Mouse (Mus musculus): ENCODE results near the gene Mybph. TPM values are rescaled to one million over a fixed set of nuclear protein-coding genes. Genes with fewer than 3 reads are reported as not detected.

Mybph gene
- polyA plus RNA-seq, 1 experiment, result 0.18 TPM

DNA sequence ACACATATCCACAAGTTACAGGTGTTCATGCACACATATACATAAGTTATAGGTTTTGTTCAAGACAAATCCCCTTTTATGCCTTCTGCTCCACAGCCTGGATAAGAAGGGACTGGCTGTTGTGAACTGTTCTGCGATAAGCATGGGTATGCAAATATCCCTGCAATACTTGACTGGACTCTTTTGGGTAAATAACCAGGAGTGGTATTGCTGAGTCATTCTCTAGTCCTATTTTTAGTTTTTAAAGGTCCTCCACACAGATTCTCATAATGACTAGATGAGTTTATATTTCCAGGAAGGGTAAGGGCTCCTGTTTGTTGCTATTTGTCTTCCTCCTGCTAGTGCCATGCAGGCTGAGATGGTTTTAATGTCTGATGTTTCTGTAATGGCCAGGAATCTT lies 27.9 kb downstream of the Mybph start:
- H3K27ac ChIP-seq (ENCODE audit: insufficient read depth, low read length), result no peak overlapping the region
- WGBS, result 55% methylated on average over 1 of the region's 1 CpGs
- DNase-seq, result no peak
- no peak overlapping the region for H3K4me3 ChIP-seq (replicated peaks; ENCODE audit: insufficient read depth, low read depth, low read length)
- no peaks in the 10 kb centered on the region for H3K27me3 ChIP-seq (ENCODE audit: control insufficient read depth, insufficient read depth, low read length)
- TF ChIP-seq POLR2A (IDR thresholded peaks at IDR 0.05; ENCODE audit: borderline replicate concordance, insufficient read depth, low read length) (no peak), CTCF (IDR thresholded peaks at IDR 0.05; ENCODE audit: borderline replicate concordance, insufficient read depth, low read depth, low read length) (no peak)
- H3K4me1 ChIP-seq (ENCODE audit: control insufficient read depth, insufficient read depth, low read length), result peaks cover 63% of the 10 kb centered on the region

DNA sequence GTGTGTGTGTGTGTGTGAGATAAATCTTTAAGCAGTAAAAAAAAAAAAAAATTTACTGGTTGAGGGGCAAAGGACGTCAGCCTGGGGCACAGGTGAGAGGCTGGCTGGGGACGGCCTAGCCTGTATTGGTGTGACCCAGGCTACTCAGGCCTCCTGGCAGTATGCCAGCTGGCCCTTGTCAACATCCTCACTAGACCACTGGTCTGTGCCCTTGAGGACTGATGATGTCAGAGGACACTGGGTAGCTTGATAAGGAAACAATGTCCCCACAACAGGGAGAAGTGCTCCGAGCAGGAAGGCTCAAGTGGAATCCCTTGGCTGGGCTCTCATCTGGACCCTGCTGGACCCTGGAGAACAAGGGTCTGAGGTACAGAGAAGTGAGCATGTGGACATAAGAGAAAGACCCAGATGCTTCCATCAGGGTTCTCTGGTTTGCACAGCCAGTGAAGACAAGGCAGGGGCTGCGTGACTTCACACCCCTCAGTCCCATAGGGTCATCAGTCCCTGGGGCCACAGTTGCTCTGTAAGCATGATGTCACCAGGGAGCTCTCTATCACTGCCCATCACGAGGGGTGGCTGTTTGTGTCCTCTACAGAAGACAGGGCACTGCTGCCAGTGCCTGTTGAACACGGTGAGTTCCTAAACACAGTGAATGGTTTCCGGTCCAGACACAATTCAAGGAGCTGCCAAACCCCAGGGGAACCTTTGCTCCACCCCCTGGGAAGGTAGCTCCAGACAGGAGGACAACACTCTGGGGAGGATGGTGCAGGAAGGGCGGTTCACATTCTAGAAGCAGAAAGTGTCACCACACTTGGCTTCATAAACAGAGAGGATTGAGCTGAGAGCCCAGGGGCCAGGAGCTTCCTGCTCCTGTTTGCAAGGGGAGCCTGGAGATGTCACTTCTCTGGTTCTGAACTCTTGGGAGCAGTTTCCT lies 29.1 kb downstream of the Mybph start:
- 31% methylated on average over 8 of the region's 8 CpGs for WGBS
- peak in 1 of 2 experiments; percentile 40 for DNase-seq
- Histone ChIP-seq H3K27me3 (ENCODE audit: control insufficient read depth, insufficient read depth, low read length) (no peaks in the 10 kb centered on the region), H3K4me3 (replicated peaks; ENCODE audit: insufficient read depth, low read depth, low read length) (no peak overlapping the region), H3K27ac (ENCODE audit: insufficient read depth, low read length) (peak overlapping the region; percentile 28), H3K4me1 (ENCODE audit: control insufficient read depth, insufficient read depth, low read length) (peaks cover 61% of the 10 kb centered on the region)
- TF ChIP-seq CTCF (IDR thresholded peaks at IDR 0.05; ENCODE audit: borderline replicate concordance, insufficient read depth, low read depth, low read length) (no peak), POLR2A (IDR thresholded peaks at IDR 0.05; ENCODE audit: borderline replicate concordance, insufficient read depth, low read length) (no peak)

DNA sequence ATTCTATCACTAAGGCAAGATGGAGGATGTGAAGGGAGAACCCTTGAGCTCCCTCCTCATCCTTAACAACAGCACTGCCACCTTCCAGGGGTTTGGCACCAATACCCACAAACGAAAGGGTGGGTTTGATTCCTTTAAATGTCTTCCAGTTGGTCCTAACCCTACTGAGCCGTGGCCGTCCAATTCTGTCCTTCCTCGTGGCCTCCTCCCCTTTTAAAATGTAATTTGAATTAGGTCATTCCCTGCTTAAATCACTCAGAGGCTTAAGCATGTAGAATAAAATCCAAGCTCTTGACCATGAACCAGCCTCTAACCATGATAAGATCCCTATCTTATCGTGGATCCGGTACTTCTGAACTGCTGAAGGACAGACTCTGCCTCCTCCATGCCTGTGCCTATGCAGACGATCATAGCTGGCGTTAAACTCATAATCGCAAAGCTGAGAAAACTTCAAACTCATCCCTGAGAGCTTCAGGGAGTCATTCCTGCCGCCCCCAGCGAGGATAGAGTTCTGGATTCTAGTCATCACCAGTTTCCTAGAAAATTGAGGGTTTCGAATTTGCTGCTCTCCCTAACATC lies 31.5 kb downstream of the Mybph start:
- H3K4me3 ChIP-seq (replicated peaks; ENCODE audit: insufficient read depth, low read depth, low read length), result no peak overlapping the region
- no peaks in the 10 kb centered on the region for H3K27me3 ChIP-seq (ENCODE audit: control insufficient read depth, insufficient read depth, low read length)
- no peak for TF ChIP-seq POLR2A (IDR thresholded peaks at IDR 0.05; ENCODE audit: borderline replicate concordance, insufficient read depth, low read length)
- no peak for TF ChIP-seq CTCF (IDR thresholded peaks at IDR 0.05; ENCODE audit: borderline replicate concordance, insufficient read depth, low read depth, low read length)
- peaks cover 46% of the 10 kb centered on the region for H3K4me1 ChIP-seq (ENCODE audit: control insufficient read depth, insufficient read depth, low read length)
- no peak for DNase-seq
- 78% methylated on average over 12 of the region's 12 CpGs for WGBS
- peak overlapping the region; percentile 2; the same call in 1 of the 2 replicates for H3K27ac ChIP-seq (ENCODE audit: insufficient read depth, low read length)

DNA sequence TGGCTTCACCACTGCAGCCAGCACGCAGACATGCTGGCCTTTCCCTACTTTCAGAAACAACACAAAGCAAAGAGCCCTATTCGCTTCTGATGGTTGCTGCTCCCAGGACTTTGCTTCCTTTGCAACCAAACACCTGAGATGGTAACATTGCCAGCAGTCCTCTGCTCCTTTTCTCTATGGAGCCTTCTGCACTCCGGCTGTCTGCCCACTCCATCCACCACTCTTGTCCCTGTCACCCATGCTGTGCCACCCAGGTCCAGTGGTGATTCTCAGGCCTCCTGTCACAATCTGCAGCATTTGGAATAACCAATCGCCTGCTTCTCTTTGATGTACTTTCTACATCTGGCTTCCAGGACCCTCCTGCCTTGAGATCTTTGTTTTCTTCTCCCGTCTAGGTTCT lies 32.1 kb downstream of the Mybph start:
- Histone ChIP-seq H3K4me3 (replicated peaks; ENCODE audit: insufficient read depth, low read depth, low read length) (no peak overlapping the region), H3K4me1 (ENCODE audit: control insufficient read depth, insufficient read depth, low read length) (peaks cover 44% of the 10 kb centered on the region), H3K27me3 (ENCODE audit: control insufficient read depth, insufficient read depth, low read length) (no peaks in the 10 kb centered on the region), H3K27ac (ENCODE audit: insufficient read depth, low read length) (no peak overlapping the region)
- 81% methylated on average over 5 of the region's 5 CpGs for WGBS
- peak in 1 of 2 experiments; percentile 47 for DNase-seq
- no peak for TF ChIP-seq CTCF (IDR thresholded peaks at IDR 0.05; ENCODE audit: borderline replicate concordance, insufficient read depth, low read depth, low read length)
- no peak for TF ChIP-seq POLR2A (IDR thresholded peaks at IDR 0.05; ENCODE audit: borderline replicate concordance, insufficient read depth, low read length)

DNA sequence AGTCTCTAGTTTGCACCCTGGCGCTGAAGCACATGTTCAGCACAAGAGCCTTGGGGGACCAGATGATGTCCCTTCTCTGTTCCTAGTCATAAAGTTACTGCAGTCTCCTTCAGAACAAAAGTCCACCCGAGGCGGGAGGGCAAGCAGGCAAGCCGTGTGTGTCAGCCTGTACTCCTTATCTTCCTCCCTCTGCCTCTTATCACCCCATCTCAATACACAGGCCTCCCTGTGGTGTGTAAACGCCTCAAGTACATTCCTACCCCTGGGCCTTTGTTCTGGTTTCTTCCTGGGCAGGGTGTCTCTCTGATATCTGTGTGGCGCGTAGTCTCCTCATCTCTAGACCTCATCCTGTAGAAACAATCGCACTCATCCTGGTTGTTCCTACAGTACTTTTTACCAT lies 33.5 kb downstream of the Mybph start:
- no peak for TF ChIP-seq POLR2A (IDR thresholded peaks at IDR 0.05; ENCODE audit: borderline replicate concordance, insufficient read depth, low read length)
- TF ChIP-seq CTCF (IDR thresholded peaks at IDR 0.05; ENCODE audit: borderline replicate concordance, insufficient read depth, low read depth, low read length), result no peak
- Histone ChIP-seq H3K27ac (ENCODE audit: insufficient read depth, low read length) (no peak overlapping the region), H3K4me1 (ENCODE audit: control insufficient read depth, insufficient read depth, low read length) (peaks cover 54% of the 10 kb centered on the region), H3K27me3 (ENCODE audit: control insufficient read depth, insufficient read depth, low read length) (no peaks in the 10 kb centered on the region), H3K4me3 (replicated peaks; ENCODE audit: insufficient read depth, low read depth, low read length) (no peak overlapping the region)
- no peak for DNase-seq
- WGBS, result 84% methylated on average over 8 of the region's 8 CpGs

DNA sequence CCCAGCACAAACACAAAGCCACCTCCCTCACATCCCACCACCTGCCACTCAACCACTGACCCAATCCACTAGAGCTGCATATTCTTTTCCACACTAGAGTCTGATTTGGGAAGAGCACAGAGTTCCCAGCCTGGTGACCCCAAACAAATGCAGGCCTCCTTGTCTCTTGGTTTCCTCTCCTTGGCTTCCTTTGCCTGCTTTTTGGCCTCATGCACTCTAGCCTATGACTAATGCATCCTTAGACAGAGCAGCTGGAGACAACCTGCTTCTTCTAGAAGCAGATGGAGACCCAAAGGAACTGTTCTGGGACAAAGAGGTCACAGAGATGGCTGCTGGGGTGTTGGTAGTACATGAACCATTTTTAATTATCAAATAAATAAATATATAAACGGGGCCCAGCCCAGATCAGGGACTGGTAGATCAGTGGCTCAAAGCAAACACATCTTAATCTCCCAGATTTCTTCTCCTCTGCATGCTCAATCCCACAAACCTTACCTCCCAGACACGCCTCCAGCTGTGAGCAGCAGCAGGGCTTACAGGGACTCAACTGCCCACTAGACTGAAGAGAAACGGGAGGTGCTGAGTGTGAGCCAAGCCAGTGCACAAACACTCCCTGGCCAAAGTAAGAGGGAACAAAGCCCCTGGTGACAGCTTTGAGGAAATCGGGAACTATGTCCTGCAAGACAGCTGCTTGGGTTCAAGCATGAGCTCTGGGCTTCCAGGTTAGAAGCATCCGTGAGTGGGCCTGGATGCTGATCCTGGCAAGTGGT lies 36.7 kb downstream of the Mybph start:
- peak overlapping the region; percentile 61 for H3K4me3 ChIP-seq (replicated peaks; ENCODE audit: insufficient read depth, low read depth, low read length)
- peaks cover 31% of the 10 kb centered on the region for H3K4me1 ChIP-seq (ENCODE audit: control insufficient read depth, insufficient read depth, low read length)
- TF ChIP-seq POLR2A (IDR thresholded peaks at IDR 0.05; ENCODE audit: borderline replicate concordance, insufficient read depth, low read length), result no peak
- no peak for TF ChIP-seq CTCF (IDR thresholded peaks at IDR 0.05; ENCODE audit: borderline replicate concordance, insufficient read depth, low read depth, low read length)
- H3K27me3 ChIP-seq (ENCODE audit: control insufficient read depth, insufficient read depth, low read length), result no peaks in the 10 kb centered on the region
- WGBS, result 34% methylated on average over 5 of the region's 5 CpGs
- H3K27ac ChIP-seq (ENCODE audit: insufficient read depth, low read length), result peak overlapping the region; percentile 54
- peak in 1 of 2 experiments; percentile 43 for DNase-seq

DNA sequence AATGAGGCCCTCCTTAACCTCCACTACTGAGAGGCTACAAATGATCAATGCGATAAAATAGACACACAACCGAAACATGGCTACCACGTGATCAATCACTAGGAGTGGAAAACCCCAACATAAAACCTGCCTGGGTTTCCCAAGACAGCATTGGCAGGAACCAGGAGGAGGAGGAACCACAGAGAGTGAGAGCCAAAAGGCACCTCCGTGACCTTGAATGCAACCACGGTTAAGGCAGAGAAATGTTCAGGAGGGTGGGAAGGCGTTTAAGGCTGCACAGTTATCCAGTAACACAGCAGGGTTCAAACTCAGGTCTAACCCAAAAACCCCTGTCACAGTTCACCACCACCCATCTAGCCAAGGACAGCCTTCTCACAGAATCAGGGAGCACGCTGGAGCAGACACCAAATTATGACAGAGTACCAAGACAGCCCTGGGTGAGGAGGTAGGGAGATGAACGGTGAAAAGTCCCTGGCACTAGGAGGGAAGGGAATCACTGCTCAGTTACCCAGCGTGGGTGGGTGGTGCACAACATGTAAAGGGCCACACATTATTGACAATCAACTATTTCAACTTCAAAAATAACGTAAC lies 37.5 kb downstream of the Mybph start:
- peak overlapping the region; percentile 54 for H3K27ac ChIP-seq (ENCODE audit: insufficient read depth, low read length)
- no peak; the same call in 1 of the 2 replicates for TF ChIP-seq POLR2A (IDR thresholded peaks at IDR 0.05; ENCODE audit: borderline replicate concordance, insufficient read depth, low read length)
- TF ChIP-seq CTCF (IDR thresholded peaks at IDR 0.05; ENCODE audit: borderline replicate concordance, insufficient read depth, low read depth, low read length), result no peak
- peaks cover 27% of the 10 kb centered on the region for H3K4me1 ChIP-seq (ENCODE audit: control insufficient read depth, insufficient read depth, low read length)
- peak overlapping the region; percentile 61 for H3K4me3 ChIP-seq (replicated peaks; ENCODE audit: insufficient read depth, low read depth, low read length)
- DNase-seq, result peak in 1 of 2 experiments; percentile 48
- 28% methylated on average over 10 of the region's 10 CpGs for WGBS
- no peaks in the 10 kb centered on the region for H3K27me3 ChIP-seq (ENCODE audit: control insufficient read depth, insufficient read depth, low read length)
